Mouse (Mus musculus) heart, adult 2 months (tissue): ENCODE results near the gene Ret. TPM values are rescaled to one million over a fixed set of nuclear protein-coding genes. Genes with fewer than 3 reads are reported as not detected.

ENCODE experiments used
- DNase-seq, 2 experiments: peaks; one replicate each; pipeline ENCODE4 v3.0.0; 2021
- H3K27ac ChIP-seq: fragments of 200-600 bp; 2 replicates; pipeline ENCODE4 v1.8.1; 2022
- H3K27me3 ChIP-seq: fragments of 200-500 bp; 2 replicates; pipeline ENCODE4 v1.6.1; 2012; ENCODE audit warnings: mild to moderate bottlenecking, low read length, inconsistent platforms, mixed read lengths; ENCODE audit not compliant: control insufficient read depth, insufficient read depth
- H3K36me3 ChIP-seq: fragments of 200-500 bp; 2 replicates; pipeline ENCODE4 v1.6.1; 2012; ENCODE audit warnings: low read length, inconsistent platforms; ENCODE audit not compliant: control insufficient read depth, insufficient read depth
- H3K4me1 ChIP-seq: fragments of 200-500 bp; 2 replicates; pipeline ENCODE4 v1.6.1; 2011; ENCODE audit warnings: low read length; ENCODE audit not compliant: control insufficient read depth, insufficient read depth
- H3K4me3 ChIP-seq: fragments of 200-600 bp; 2 replicates; pipeline ENCODE4 v1.8.1; 2022
- H3K79me2 ChIP-seq: fragments of 200-500 bp; replicated peaks from 2 replicates; pipeline ENCODE4 v1.6.1; 2012; ENCODE audit warnings: mild to moderate bottlenecking, inconsistent platforms, low read length, moderate library complexity, mixed read lengths; ENCODE audit not compliant: control insufficient read depth, insufficient read depth
- H3K9ac ChIP-seq: fragments of 200-500 bp; 2 replicates; pipeline ENCODE4 v1.6.1; 2012; ENCODE audit warnings: low read depth, mild to moderate bottlenecking, control low read depth, inconsistent platforms, low read length, mixed read lengths
- CTCF ChIP-seq: fragments of 200-600 bp; IDR thresholded peaks from 2 replicates; pipeline ENCODE4 v1.8.1; 2022; ENCODE audit warnings: antibody characterized with exemption, mild to moderate bottlenecking, moderate library complexity
- EP300 ChIP-seq: fragments of 200-500 bp; IDR thresholded peaks from 2 replicates; pipeline ENCODE4 v1.6.1; 2011; ENCODE audit warnings: low read depth, low read length, control low read depth; ENCODE audit not compliant: insufficient read depth
- POLR2A ChIP-seq: fragments of 200-500 bp; IDR thresholded peaks from 2 replicates; pipeline ENCODE4 v1.6.1; 2011; ENCODE audit warnings: mild to moderate bottlenecking, low read depth, low read length, control low read depth; ENCODE audit not compliant: insufficient read depth
- WGBS: fragments of 180-500 bp; shearing (Covaris S2); methylation state at CpG from one replicate; pipeline ENCODE4 v1.1.7; 2018; 5-methylcytosine and 5-hydroxymethylcytosine counted together
- intact Hi-C: fragments of 180-260 bp; cut with DNase I; formaldehyde crosslinking; loops from one replicate; pipeline ENCODE4 v1.15.1; 2025
- long read RNA-seq: library from polyadenylated mRNA; stranded (forward); transcript quantifications from one replicate; pipeline ENCODE4 v2.0.0, GENCODE M21; 2021
- polyA plus RNA-seq: library from polyadenylated mRNA; depleted of rRNA; stranded (reverse); fragments of >200 nt; gene quantifications from 2 replicates; pipeline ENCODE4 v1.2.3, GENCODE M21; 2012; rRNA removed
- total RNA-seq, 2 experiments: library from RNA; stranded (reverse); gene quantifications; 2 replicates each; pipeline ENCODE4 v1.2.3; 2021

The Ret gene
- total RNA-seq (1 to 10 TPM; 2.7 to 5.8 TPM), polyA plus RNA-seq (2.8 and 6.0 TPM in 2 replicates)
- long read RNA-seq, full-length matches to known transcripts = 1 of 2 reads
- long read RNA-seq, partial matches to known transcripts = 1 of 2 reads
- long read RNA-seq, other reads (novel, unspliced or antisense) = 0 of 2 reads

DNA sequence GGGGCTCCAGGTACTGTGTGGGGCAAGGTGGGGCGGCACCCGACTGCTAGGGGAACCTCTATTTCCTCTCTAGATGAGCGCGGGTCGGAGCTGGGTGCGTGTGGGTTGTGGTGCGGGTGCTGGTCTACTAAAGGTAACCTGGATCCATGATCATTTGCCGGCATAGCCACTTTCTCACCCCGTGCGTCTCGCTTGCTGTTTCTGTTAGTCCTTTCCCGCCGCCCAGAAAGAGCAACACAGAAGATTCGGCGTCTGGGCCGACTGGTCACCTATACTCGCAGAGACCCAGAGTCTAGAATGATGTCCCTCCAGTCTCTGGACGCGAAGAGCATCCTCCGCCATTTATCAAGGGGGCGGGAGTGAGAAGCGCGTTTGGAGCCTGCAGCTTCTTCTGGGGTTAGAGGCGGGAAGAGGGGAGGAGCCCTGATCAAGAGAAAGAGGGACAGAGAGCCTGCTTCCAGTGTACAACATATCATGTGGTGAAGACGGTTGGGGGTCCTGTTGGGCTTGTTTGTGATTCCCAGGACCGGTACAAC lies at the start of gene Ret:
TSS of gene Ret (minus strand) at position 279 of the 536 bp plus-strand sequence.
- H3K4me1 ChIP-seq = no peaks in the 10 kb centered on the region
- H3K4me3 ChIP-seq = peak within 1 kb of the TSS; percentile 55
- no peak within 1 kb of the TSS for H3K27ac ChIP-seq
- WGBS = 2% methylated on average over 26 of the region's 26 CpGs
- TF ChIP-seq EP300 (no peak), CTCF (no peak), POLR2A (no peak)
- H3K9ac ChIP-seq = peak within 1 kb of the TSS; percentile 53
- peaks cover 6% of the 10 kb centered on the region; the same call in 1 of the 2 replicates for H3K27me3 ChIP-seq
- no peaks in the 10 kb centered on the region for H3K36me3 ChIP-seq
- no peaks in the 10 kb centered on the region for H3K79me2 ChIP-seq
- DNase-seq = peak; percentile 39 to 44
- intact Hi-C loops = no loop called here

DNA sequence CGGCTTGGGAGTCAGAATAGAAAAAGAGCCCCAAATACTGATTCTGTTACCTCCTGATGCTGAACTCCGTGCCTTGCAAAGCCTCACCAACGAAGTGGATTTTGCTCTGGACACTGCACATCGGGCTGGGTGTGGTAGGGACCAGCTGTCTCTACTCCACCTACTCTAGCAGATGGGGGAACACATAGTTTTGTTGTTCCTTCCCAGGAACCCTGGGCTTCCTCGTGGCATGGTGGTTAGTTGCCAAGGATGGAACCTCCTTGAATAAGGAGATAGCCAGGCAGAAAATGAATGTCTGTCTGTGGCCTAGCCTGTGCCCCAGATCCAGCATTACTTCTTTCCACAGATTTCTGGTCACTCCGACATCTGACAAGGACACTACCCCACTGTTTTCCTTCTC lies 49.6 kb upstream of the Ret start:
- WGBS = 82% methylated on average over 6 of the region's 6 CpGs
- no peak for DNase-seq
- Histone ChIP-seq H3K27ac (no peak overlapping the region), H3K36me3 (no peaks in the 10 kb centered on the region), H3K9ac (no peak overlapping the region), H3K27me3 (no peaks in the 10 kb centered on the region), H3K4me1 (no peaks in the 10 kb centered on the region), H3K4me3 (no peak overlapping the region), H3K79me2 (no peaks in the 10 kb centered on the region)
- intact Hi-C loops = no loop called here
- TF ChIP-seq EP300 = no peak
- no peak for TF ChIP-seq POLR2A
- TF ChIP-seq CTCF = no peak

DNA sequence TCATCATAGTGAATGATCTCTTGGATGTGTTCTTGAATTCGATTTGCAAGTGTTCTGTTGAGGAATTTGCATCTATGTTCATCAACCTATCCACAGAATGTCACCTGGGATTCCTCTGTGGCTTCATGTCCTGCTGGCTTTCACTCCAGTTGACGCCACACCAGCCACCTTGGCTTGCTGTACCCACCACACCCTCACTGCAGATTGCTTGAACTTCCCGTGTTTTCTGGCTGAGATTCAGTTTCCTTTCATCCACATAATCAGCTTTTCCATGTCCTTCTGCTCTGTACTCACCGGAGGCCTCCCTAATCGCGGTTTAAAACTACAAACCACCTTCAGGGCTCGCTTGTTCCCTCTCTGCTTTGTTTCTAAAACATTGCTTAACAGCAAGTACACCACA lies 46.6 kb upstream of the Ret start:
- TF ChIP-seq POLR2A = no peak
- H3K9ac ChIP-seq = no peak overlapping the region
- H3K27ac ChIP-seq = no peak overlapping the region
- H3K27me3 ChIP-seq = no peaks in the 10 kb centered on the region
- no peak overlapping the region for H3K4me3 ChIP-seq
- intact Hi-C loops = no loop called here
- H3K79me2 ChIP-seq = no peaks in the 10 kb centered on the region
- 37% methylated on average over 7 of the region's 7 CpGs for whole genome bisulfite sequencing
- H3K36me3 ChIP-seq = no peaks in the 10 kb centered on the region
- no peaks in the 10 kb centered on the region for H3K4me1 ChIP-seq
- no peak for DNase-seq

DNA sequence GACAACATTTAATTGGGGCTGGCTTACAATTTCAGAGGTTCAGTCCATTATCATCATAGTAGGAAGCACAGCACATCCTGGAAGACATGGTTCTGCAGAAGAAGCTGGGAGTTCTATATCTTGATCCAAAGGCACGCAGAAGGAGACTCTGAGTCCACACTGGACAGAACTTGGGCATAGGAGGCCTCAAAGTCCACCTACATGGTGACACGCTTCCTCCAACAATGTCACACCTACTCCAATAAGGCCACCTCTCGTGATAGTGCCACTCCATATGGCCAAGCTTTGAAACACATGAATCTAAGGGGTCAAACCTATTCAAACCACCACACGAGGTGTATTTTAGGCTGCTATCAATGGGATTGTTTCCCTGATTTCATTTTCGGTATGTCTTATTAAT lies 45.4 kb upstream of the Ret start:
- no peaks in the 10 kb centered on the region for H3K36me3 ChIP-seq
- H3K79me2 ChIP-seq = no peaks in the 10 kb centered on the region
- WGBS = 83% methylated on average over 5 of the region's 5 CpGs
- no peak overlapping the region for H3K4me3 ChIP-seq
- H3K27ac ChIP-seq = no peak overlapping the region
- no peaks in the 10 kb centered on the region for H3K27me3 ChIP-seq
- TF ChIP-seq EP300 (no peak), CTCF (no peak), POLR2A (no peak)
- H3K9ac ChIP-seq = no peak overlapping the region
- no peaks in the 10 kb centered on the region for H3K4me1 ChIP-seq
- intact Hi-C loops = no loop called here
- no peak for DNase-seq

DNA sequence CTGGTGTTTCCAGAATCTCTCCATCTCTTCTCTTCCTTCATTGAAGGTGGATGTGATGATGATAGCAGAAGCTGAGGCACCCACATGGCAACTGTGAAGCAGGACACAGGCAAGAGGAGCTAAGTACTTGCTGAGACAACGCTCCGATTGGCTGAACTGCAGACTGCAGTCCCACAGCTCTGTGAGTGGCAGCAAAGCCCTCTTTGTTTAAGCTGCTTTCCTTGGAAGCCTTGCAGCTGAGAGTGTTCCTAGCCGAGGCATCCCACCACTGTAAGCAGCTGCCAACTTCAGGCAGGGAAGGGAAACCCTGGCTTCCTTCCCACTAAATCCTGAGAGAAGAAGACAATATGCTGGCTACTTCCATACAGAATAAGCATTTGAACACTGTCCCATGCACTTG lies 28.6 kb upstream of the Ret start:
- H3K36me3 ChIP-seq = no peaks in the 10 kb centered on the region
- no peak for TF ChIP-seq CTCF
- TF ChIP-seq POLR2A = no peak
- no peak for TF ChIP-seq EP300
- WGBS = 24% methylated on average over 3 of the region's 3 CpGs
- H3K79me2 ChIP-seq = no peaks in the 10 kb centered on the region
- no peak overlapping the region for H3K4me3 ChIP-seq
- no peaks in the 10 kb centered on the region for H3K4me1 ChIP-seq
- DNase-seq = no peak
- H3K27ac ChIP-seq = no peak overlapping the region
- no peaks in the 10 kb centered on the region for H3K27me3 ChIP-seq
- intact Hi-C loops = no loop called here
- no peak overlapping the region for H3K9ac ChIP-seq

DNA sequence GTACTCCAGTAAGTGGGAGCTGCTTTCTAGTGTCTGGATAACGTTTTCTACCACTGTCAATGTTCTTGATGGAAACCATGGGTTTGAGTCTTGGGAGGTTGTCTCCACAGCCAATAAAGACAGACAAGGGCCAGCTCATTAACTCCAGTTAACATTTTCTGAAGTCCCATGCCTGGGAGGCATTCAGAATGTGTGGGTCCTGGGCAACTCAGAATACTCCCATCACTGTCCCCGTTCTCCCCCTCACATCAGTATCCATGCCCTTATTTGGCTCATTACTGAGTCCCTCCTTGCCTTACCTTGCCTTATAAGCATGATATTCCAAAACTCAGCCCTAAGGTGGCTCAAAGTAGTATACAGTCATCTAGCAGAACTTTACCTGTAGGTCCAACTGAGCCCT lies 25.0 kb upstream of the Ret start:
- WGBS = 55% methylated on average over 2 of the region's 2 CpGs
- H3K36me3 ChIP-seq = no peaks in the 10 kb centered on the region
- no peak overlapping the region for H3K27ac ChIP-seq
- intact Hi-C loops = no loop called here
- H3K9ac ChIP-seq = no peak overlapping the region
- TF ChIP-seq CTCF = no peak
- no peak for TF ChIP-seq POLR2A
- H3K4me3 ChIP-seq = no peak overlapping the region
- no peaks in the 10 kb centered on the region for H3K79me2 ChIP-seq
- no peak for DNase-seq
- no peaks in the 10 kb centered on the region for H3K27me3 ChIP-seq
- no peaks in the 10 kb centered on the region for H3K4me1 ChIP-seq
